Mouse (Mus musculus) cerebellum, adult 11-12 months (tissue): ENCODE data around the gene Thsd4.
"Not testable (repeated sequence)": the region's sequence is repeated elsewhere in the genome, so short reads cannot be mapped to it uniquely, and the experiment has no call there.

ENCODE experiments used
- DNase-seq: peaks from one replicate; pipeline ENCODE4 v3.0.0; 2022

Gene Thsd4

GRCm38 (mm10) chr9:59935866-59936265 lies 586.0 kb downstream of the Thsd4 start:
- not testable (repeated sequence) for DNase-seq

- DNase-seq = no peak
These were observed 591.6 kb downstream of the Thsd4 start for GRCm38 (mm10) chr9:59930248-59930647.
